Mouse (Mus musculus) thymus, adult 18-20 months (tissue): ENCODE measurements around the gene Pakap.

ENCODE experiments used
- DNase-seq, 2 experiments: peaks; one replicate each; pipeline ENCODE4 v3.0.0; 2022; ENCODE audit warnings: mixed read lengths in 2 of 2

Pakap gene

DNA sequence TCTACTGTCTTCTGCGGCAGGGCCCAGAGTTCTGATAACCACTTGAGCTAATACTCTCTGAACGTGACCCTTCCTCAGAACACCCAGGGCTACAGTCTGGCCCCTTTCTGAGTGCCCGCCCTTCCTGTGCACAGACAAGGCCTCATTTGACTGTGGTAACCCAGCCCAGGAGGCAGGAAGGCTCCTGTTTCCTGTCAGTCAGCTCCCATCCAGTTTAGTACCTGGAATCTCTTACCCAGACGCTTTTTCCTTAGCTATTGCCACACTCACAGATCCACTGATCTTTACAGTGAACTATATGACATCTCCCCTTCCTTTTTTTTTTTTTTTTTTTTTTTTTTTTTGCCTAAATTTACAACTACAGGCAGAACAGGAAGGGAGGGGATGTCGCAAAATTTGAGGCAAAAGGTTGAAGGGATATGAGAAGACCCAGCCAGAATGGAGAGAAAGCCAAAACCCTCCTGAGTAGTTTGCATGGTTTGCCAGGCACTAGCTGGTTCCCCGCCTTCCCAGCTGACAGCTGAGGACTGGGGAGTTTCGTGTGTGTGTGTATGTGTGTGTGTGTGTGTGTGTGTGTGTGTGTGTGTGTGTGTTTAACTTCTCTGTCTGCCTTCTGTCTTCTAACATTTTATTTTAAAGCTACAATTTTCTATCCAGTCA, 245.1 kb downstream of the Pakap start:
- peak; percentile 39 to 49 for DNase-seq

DNA sequence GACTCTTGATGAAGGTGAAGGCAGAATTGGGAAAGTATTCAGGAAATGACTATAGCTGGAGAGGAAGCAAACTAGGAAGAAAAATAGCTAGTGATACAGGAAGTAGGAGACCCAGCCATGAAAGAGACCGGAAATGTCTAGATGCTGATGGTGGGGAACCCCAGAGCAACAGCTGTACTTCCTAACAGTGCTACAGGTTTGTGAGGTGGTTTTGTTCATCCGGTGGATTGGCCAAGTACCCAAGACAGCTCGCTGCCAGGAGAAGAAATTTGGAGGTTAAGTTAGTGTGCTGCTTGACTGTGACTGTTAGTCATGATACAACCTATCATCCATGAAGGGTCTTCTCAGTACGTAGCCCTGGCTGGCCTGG, 245.6 kb downstream of the Pakap start:
- DNase-seq: peak; percentile 62 to 82

DNA sequence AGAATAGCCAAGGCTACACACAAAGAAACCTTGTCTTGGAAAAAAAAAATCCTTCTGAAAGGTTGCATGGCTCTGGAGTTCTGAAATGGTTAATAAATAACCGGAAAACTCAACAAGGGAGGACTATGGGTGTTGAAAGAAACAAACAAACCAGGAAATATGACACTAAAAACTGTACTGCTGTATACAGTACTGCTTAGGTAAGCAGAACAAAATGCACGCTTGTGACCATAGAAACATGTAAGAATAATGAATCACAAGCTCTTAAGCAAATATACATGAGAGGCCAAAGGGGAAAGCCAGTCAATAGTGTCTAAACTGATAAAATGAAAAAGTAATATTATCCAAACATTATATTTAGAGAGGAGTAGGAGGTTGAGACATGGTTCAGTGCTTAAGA, 247.4 kb downstream of the Pakap start:
- no peak for DNase-seq

DNA sequence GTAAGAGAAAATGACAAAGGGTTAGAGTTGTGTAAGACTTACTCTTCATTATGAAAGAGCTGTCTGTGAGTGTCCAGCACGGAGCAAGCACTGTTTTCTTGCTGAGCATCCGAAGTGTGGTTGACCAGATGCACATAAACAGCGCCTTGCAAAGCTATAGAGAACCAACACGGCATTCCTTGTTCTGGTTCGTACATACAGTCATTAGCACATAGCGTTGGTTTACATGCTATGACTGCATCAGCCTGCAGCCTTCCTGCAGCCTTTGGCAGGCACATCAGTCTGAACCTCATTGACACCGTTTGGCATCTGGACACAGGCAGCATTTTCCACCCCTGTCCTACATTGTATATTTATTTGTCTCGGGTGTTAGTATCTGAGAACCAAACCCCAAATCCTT, 248.2 kb downstream of the Pakap start:
- no peak for DNase-seq

DNA sequence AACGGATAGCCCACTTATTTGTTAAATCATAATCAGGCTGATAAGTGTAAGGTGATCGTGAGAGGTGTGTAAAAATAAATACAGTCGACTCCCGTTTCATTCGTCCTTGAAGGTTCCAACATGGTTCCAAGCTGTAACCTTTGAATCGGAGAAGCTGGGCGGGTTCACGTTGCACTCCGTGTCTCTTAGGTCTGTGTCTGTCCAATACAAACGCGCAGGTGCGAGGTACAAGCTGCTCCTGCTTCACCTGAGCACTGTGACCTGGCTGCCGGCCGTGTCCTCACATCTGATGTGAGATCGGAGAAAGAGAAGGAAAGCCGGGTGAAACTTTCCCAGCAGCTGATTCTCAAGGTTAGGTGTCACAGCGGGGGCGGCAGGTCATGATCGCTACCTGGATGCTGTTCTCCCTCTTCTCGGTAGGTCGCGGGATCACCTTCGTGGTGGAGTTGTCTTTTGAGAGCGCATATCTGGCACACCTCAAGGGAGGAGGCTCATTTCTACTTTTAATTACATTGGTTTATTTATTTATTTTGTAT, 252.9 kb downstream of the Pakap start:
- DNase-seq: no peak

DNA sequence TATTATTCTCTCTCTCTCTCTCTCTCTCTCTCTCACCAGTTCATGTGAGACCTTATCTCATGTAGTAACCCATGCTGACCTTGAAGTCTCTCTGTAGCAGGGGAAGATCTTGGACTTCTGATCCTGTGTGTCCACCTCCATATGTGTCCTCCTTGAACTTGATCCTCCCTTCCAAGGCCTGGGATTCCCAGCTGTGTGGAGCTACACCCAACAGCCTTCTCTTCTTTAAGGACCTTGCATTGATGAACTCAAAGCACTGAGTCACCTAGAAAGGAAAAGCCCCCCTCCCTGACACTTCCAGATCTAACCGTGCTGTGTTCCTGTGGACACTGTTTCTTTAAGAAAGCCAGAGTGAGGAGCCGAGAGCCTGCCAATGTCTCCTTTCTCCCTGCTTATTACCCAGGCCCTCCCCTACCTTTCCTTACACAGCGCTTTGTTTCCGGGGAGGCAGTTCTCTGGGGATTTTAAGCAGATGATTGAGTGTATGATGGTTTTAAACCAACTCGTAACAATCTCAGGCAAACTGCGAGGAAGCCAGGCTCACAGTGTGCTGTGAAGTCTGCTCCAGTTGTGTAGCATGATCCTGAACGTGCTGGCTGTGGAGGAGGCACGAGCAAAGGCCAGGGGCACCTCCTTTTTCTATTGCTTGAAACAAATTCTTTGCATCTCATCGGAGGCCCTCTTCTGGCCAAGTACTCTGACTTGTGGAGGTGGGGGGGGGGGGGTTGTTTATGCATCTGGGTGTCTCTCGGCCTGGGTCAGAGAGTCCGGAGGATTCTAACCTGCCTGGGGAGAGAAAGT, 253.8 kb downstream of the Pakap start:
- peak in 1 of 2 experiments; percentile 15 for DNase-seq

DNA sequence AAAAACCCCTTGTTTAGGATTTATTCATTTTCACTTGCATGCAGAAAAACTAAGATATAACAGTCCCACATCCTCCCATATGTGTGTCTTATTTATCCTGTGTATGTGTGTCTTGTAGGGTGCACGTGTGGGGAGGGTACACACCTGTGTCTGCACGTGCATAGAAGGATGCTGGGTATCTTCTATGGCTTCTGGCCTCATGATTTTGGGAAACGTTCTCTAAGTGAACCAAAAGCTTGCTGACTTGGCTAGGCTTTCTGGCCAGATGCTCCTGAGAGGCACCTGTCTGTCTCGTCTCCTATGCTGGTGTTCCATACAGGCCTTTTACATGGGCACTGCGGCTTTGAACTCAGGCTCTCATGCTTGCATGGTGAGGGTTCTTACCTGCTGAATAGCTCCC, 254.7 kb downstream of the Pakap start:
- DNase-seq: peak; percentile 45 to 67

DNA sequence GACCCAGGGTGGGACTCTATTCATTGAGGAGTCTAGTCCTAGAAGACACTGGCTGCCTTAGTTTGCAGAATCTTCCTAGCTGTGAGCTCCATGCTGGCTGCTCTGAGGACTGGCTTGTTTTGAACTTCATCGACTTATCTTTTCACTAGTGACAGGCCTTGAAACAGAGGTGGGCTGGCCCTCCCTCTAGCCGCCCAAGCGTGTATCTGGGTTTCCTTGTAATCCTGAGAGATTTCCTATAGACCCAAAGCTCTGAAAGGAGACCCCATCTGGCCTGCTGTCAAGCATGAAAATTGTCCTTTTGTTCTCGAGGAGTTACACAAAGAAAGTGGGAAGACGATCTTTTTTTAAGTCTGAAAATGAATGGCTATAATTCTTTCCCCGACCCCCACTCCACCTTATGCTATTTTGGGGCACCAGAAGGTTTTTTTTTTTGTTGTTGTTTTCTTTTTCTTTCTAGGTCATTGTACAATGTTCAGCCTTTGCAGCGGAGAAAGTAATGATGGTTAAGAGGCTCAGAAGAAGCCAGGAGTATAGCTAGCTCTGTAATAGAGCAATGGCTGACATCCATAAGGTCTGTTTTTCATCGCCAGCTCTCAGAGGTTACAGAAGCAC, 256.8 kb downstream of the Pakap start:
- DNase-seq: no peak

DNA sequence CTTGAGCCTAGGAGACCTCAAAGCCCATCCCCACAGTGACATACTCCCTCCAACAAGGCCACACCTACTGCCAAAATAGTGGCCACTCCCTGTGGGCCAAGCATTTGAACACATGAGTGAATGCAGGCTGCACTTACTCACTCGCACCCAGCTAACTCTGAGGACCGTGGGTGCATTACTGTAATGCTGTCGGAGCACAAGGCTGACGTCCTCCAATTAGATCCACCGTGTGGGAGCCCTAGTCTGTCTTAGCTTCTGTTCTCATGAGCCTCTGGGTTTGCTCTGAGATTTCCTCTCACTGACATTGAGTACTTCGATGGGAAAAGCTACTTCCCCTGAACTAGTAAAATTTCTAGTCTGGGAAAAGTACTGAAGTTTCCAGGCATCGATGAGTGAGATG, 258.3 kb downstream of the Pakap start:
- no peak for DNase-seq

DNA sequence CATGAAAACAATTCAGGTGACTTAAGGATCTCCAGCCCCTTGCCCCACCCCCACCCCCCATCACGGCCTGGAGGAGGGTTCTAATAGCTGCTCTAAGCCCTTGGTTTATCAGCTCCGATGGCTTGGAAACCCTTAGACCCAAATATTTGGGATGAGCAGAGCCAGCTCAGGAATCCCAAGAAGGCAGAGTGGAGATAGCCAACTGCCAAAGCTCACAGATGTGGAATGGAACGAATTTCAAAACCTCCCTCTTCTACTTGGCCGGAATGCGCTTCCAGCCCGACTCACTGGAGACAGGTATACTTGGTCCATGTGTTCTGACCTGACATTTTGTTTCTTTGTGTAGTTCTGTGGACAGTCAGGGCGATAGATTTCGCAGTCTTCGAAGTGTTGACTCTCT, 261.2 kb downstream of the Pakap start:
- DNase-seq: no peak

DNA sequence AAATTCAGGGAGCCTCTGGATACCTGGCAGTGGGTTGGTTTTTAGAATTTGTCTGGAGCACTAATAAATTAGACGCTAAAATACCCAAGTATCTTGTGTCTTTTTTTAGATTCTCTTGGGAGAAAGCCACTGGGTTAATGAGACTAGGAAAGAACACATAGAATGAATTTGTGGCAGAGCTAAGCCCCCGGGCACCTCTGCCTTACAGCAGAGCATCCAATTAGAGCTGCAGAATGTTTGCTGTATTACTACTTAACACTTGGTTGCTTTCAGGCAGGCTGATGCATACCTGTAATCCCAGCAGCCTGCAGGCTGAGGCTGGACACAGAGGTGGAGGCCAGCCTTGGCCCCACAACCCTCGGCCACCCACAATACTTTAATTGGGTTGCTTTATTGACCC, 261.8 kb downstream of the Pakap start:
- no peak for DNase-seq

DNA sequence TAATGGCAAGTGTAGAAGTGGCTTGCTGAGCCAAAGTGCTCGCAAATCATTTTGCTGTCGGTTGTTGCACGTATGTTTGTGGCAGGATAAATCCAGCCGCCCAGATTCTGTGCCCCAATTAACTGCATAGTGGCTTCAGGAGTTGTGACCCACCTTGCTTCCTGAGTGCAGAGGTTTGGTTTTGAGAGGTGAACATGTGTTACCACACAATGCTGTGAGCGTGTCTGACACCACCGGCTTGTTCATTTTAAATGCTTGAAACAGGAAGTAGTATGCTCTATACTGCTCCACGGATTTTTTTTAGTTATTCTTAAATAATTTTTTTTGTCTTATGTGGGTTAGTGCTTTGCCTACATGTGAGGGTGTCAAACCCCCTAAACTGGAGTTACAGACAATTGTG, 264.3 kb downstream of the Pakap start:
- DNase-seq: peak in 1 of 2 experiments; percentile 34

DNA sequence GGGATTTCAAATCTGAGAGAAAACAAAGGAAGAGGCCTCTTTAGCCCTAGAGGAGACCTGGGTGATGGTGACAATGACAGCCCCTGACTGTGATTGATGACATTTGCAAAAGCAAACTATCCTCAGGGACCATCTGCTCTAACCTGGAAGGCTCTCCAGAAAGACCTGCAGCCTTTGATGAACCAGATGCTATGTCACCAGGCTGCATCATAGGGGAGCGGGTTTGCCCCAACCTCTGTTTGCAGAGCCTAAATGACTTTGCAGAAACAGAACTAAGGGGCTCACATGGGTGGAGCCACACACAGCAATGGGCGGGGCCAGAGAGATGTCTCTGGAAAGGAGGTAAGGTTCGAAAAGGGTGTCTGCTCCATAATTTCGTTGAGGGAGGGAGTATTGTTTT, 265.1 kb downstream of the Pakap start:
- peak in 1 of 2 experiments; percentile 38 for DNase-seq

DNA sequence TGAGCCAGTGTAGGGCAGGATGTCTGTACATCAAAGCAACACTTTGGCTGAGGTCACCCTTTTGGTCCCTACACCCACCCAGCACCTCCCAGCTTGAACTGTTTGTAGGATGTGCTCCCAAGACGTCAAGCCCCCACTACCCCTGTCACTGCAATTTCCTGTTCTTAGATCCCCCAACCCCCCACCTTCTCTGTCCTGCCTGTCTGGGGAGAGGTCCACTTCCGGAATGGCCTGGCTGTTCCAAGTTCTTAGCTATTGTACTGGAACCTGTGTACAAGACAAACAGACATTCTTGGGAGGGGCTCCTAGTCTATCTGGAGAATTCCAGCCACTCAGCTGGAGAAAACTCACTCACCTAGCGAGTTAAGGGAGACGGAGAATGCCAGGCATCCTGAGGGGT, 266.2 kb downstream of the Pakap start:
- DNase-seq: peak in 1 of 2 experiments; percentile 36

DNA sequence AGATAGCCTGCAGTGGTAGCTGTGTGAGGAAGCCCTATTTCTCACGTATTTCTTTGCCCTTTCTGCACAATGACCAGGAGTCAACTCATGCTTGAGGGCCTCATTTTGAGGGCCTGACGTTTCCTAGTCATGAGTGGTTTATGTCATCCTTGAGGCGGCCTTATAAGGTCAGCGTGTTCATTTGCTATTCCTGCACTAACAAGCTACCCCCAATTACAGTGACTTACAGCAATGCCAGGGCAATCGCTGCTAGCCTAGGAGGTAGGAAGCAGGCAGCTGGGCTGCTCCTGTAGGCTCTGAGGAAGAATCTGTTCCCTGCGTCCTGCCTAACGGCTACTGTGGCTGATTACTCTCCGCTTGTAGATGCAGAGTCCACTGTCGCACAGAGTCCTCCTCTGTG, 269.1 kb downstream of the Pakap start:
- DNase-seq: no peak

DNA sequence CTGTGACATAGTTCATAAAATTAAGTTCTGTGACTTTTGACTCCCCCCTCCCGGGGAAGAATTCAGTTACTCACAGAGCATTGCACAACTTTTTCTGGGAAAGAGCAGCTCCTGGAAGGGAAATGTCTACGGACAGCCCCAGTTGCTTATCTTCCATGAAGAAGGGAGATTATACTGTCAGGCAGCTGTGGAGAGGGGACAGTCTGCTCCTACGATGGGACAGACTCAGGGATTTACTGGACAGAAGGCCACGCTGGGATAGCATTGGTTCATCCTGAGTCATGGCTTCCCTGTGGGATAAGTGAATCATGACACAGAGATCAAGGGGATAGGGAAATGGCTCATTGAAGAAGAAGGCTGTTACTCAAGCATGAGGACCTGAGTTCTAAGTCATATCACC, 271.4 kb downstream of the Pakap start:
- DNase-seq: no peak

DNA sequence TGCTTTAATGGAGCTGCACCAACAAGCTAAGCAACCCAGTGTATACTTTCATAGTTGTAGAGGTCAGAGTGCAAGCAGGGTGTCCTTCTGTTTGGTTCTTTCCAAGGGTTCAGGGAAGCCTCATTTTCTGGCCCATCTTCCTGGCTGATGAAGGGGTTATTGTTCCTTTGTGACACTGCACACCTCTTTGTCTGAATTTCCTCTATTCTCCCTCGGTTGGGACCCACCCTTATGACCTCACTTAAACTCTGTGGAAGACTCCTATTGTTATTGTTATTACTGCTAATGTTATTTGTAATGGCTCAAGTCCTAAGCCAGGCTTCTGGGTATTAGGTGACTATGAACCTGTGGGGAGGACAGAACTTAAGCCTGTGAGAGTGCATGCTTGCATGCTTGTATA, 273.9 kb downstream of the Pakap start:
- DNase-seq: no peak

DNA sequence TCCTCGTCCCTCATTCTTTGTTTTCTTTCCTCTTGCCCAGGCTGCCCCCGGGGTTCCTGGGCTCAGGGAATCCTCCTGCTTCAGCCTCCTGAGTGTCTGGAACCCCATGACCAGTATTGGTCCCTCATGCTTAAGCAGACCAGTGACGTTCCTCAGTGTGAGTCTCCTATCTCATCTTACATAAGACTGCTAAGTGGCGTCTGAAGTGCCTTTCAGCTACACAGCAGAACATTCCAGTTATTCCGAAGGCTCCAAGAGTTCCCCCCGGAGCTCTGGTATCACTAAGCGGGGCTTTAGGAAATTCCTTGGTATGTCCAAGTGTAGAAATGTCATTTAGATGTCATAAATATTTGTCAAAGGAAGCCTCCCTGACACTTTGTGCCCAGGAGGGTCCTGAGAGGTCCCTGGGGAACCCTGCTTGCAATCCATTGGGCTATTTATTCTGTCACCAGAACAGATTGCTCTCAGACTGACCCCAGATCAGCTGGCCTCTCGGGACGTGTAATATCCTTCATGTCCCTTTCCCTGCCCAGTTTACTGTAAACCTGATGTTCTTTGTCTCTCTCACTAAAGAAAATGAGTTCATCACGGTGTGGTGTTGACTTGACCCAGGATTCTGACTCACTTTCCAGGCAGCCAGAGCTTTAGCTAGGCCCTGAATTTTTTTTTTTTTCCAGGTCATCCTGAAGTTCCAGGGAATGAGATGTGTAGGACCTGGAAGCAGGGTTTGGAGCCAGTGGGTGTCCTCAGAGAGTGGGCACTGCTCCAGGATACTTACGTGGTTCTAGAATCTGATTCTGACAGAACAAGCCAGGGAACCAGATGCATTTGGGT, 274.7 kb downstream of the Pakap start:
- DNase-seq: no peak

DNA sequence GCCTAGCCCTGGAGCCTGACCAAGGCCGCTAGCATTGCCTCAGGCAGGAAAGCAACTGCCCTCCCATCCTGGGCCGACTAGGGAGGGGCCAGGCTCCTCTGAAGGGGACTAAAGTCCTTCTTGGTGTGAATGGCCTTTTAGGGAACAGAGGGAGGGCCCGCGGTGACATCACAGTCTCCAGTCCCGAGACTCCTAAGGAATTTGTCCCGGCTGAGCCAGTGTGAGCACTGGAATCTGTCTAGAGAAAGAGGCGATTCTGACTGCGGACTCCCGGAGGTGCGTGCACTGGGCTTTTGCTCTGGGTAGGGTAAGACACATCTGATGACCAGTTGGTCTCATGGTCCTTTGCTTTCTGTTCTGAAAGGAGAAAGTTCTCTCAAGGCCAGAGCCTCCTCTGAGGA, 277.1 kb downstream of the Pakap start:
- DNase-seq: no peak

DNA sequence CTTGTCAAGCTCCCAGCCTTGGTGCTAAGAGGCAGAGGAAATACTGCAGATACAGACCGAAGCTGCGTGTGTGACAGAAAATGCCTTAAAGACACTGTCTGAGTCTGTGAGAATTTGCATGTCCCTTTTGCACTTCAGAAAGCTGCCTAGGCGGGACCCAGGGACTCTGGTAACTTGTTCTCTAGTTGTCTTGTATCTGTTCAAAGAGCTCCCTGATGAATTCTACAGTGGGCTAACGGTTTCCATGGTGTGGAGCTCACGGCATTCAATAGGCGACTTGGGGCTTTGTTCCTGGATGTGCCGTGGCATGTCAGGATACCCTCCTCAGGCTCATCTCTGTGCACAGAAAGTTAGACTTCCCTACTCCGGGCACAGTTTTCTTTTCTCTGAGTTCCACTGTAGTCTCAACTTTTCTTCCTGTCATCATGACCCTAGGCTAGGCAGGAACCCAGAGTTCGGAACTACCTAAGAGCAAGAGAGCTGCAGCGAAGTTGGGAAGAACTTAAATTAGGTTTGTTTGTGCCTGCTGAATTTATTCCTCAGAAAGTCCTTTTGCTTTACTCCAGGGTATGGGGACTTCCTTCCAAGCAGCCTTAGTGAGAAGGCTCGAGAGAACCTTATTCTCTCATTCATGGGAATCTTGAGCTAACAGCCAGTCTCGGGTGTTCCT, 277.7 kb downstream of the Pakap start:
- no peak for DNase-seq

DNA sequence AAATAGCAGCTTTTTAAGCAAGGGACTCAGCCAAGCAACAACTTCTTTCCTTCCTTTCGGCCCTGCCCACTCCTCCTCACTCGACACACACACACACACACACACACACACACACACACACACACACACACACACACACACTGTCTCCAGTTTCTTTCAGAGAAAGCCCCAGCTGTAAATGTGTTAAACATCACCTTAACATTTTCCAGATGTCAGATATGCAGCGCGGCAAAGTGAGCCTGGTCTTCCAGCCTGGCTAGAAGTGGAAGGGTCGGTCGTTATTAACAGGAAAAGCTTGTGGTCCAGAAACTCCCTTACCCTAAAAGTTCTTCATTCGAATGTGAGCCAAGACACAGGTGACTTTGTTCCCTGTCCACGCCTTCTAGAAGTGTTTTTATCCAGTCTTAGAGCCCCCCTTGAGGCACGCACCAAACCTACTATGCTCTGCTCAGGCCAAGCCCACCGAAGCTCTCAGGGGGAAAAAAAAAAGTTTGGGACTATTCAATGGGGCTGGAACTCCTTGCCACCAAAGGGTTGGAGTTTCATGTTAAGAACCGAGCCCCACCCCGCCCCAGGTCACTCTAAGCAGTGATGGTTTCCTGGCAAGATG, 278.5 kb downstream of the Pakap start:
- no peak for DNase-seq

DNA sequence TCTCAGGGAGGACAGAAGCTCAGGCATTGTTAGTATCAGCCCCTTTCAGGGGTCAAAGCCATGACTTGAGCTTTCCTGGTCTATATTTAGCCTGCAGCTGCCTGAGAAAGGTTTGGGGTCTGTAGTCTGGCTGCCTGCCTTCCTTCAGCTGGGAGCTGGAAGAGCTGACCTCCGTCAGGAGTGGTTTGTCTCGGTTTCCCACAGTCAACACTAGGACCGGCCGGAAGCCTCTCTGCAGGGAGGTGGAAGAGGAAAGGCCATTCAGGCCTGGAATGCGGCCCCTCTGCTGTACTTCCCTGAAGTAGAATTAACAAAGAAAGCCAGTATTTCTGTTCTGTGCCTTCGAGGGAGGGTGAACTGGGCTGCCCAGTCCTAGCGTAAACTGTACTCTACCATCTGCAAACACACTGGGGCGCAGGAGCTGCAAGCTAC, 279.0 kb downstream of the Pakap start:
- DNase-seq: no peak
